Mouse (Mus musculus) intestine, postnatal 0 days (tissue): Measurements from ENCODE around the gene Gm48551. TPM values are rescaled to one million over a fixed set of nuclear protein-coding genes. Genes with fewer than 3 reads are reported as not detected.

ENCODE experiments used
- ATAC-seq: fragments of 200-750 bp; cut with Nextera tagmentation; 2 replicates; pipeline ENCODE4 v1.8.0; 2017; ENCODE audit warnings: mild to moderate bottlenecking, moderate TSS enrichment, moderate library complexity
- H3K27ac ChIP-seq: fragments of 300-500 bp; sonication (generic); 2 replicates; pipeline ENCODE4 v1.5.1; 2014; ENCODE audit warnings: mild to moderate bottlenecking, low read depth, low read length, moderate library complexity
- H3K27me3 ChIP-seq: fragments of 300-500 bp; sonication (generic); replicated peaks from 2 replicates; pipeline ENCODE4 v1.6.1; 2014; ENCODE audit warnings: low read length, mixed read lengths; ENCODE audit not compliant: control insufficient read depth, insufficient read depth
- H3K36me3 ChIP-seq: fragments of 300-500 bp; sonication (generic); 2 replicates; pipeline ENCODE4 v1.6.1; 2014; ENCODE audit warnings: mild to moderate bottlenecking, moderate library complexity; ENCODE audit not compliant: control insufficient read depth, insufficient read depth
- H3K4me1 ChIP-seq: fragments of 300-500 bp; sonication (generic); replicated peaks from 2 replicates; pipeline ENCODE4 v1.6.1; 2014; ENCODE audit warnings: antibody characterized with exemption, low read length, mixed read lengths; ENCODE audit not compliant: control insufficient read depth, insufficient read depth
- H3K4me2 ChIP-seq: fragments of 300-500 bp; sonication (generic); replicated peaks from 2 replicates; pipeline ENCODE4 v1.6.1; 2014; ENCODE audit warnings: low read depth, mild to moderate bottlenecking, moderate library complexity
- H3K4me3 ChIP-seq: fragments of 300-500 bp; sonication (generic); 2 replicates; pipeline ENCODE4 v1.5.1; 2014; ENCODE audit warnings: low read depth, low read length
- H3K9ac ChIP-seq: fragments of 300-500 bp; sonication (generic); 2 replicates; pipeline ENCODE4 v1.6.1; 2014; ENCODE audit warnings: mild to moderate bottlenecking, low read depth, low read length
- H3K9me3 ChIP-seq: fragments of 300-500 bp; sonication (generic); 2 replicates; pipeline ENCODE4 v1.6.1; 2016; ENCODE audit warnings: mixed run types; ENCODE audit not compliant: control insufficient read depth
- CTCF ChIP-seq: sonication (generic); IDR thresholded peaks from 2 replicates; pipeline ENCODE4 v1.5.1; 2016; ENCODE audit warnings: low read depth, mild to moderate bottlenecking, control low read depth, antibody characterized with exemption, moderate library complexity
- WGBS: fragments of 180-500 bp; shearing (Covaris S2); extraction: QIAGEN DNeasy Blood & Tissue Kit; methylation state at CpG from one replicate; pipeline ENCODE4 v1.1.7; 2014; 5-methylcytosine and 5-hydroxymethylcytosine counted together
- polyA plus RNA-seq: library from polyadenylated mRNA; unstranded; fragments of >200 nt; fragmentation: Nextera tagmentation; extraction: Ambion mirVana; gene quantifications from 2 replicates; pipeline ENCODE4 v1.2.1, GENCODE M21; 2015

Gm48551 gene
- polyA plus RNA-seq, 1 experiment from 2014 or later, result 0.76 TPM

DNA sequence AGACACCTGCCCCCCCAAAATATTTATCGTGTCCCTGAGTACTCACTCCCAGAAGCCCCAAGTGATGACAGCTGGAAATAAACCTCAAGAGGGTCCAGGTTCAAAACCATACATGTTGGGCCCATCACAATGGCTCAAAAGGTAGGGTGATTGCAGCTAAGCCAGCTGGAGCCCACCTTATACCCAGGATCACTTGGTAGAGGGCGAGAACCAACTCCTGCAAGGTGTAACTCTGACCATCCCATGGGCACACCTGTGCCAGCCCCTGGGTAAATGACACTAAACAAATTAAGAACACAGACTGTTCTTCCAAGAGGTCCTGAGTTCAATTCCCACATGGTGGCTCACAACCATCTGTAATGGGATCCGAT, 5.1 kb upstream of the Gm48551 start:
- Histone ChIP-seq H3K9ac (no peak overlapping the region), H3K36me3 (peaks cover 12% of the 10 kb centered on the region), H3K4me3 (peak overlapping the region; percentile 86), H3K27me3 (no peaks in the 10 kb centered on the region), H3K9me3 (no peaks in the 10 kb centered on the region), H3K4me1 (peaks cover 11% of the 10 kb centered on the region), H3K27ac (no peak overlapping the region), H3K4me2 (peak overlapping the region; percentile 93)
- 59% methylated on average over 3 of the region's 3 CpGs for WGBS
- no peak for ATAC-seq
- TF ChIP-seq CTCF, result no peak

DNA sequence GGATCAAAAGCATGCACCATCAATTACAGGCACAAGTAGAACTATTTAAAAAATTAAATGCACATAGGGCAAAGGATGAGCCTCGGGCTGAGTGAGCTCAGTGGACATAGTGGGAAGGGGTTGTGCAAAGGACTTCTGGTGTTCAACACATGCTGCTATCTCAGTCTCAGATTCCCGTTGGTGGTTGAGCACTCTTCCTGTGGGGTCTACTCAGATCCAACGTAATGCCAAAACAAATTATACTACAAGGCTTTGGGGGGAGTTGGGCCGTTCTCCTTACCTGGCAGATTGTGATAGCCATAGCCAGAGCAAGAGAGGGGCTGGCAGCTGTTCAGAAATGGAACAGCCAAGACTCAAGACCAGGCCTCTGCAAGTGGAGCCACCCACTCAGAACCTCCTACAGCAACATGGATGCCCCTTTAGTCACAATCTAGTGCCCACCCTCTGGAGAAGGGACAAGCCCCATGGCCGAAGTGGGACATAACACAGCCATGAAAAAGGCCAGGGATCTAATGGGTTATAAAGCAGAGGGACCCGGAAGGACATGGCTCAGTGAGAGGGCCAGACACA, 4.4 kb upstream of the Gm48551 start:
- WGBS, result 84% methylated on average over 6 of the region's 6 CpGs
- no peak for TF ChIP-seq CTCF
- Histone ChIP-seq H3K36me3 (peaks cover 6% of the 10 kb centered on the region), H3K27ac (no peak overlapping the region), H3K27me3 (no peaks in the 10 kb centered on the region), H3K4me1 (peaks cover 11% of the 10 kb centered on the region), H3K4me2 (no peak overlapping the region), H3K4me3 (no peak overlapping the region), H3K9me3 (no peaks in the 10 kb centered on the region), H3K9ac (no peak overlapping the region)
- ATAC-seq, result no peak

- TF ChIP-seq CTCF, result no peak
- ATAC-seq, result no peak
- 28% methylated on average over 5 of the region's 5 CpGs for WGBS
- Histone ChIP-seq H3K27ac (0 out of 2 replicates have a peak overlapping the region, but pooled peaks have one; percentile 21), H3K4me1 (peaks cover 7% of the 10 kb centered on the region), H3K4me3 (no peak overlapping the region), H3K4me2 (no peak overlapping the region), H3K27me3 (no peaks in the 10 kb centered on the region), H3K36me3 (peaks cover 14% of the 10 kb centered on the region; the same call in 1 of the 2 replicates), H3K9ac (no peak overlapping the region), H3K9me3 (no peaks in the 10 kb centered on the region)
Measured at GRCm38 (mm10) chr10:81382039-81382438, 2.2 kb upstream of the Gm48551 start.

- ATAC-seq, result peak; percentile 12; the same call in 1 of the 2 replicates
Measured at GRCm38 (mm10) chr10:81384605-81384982, 328 bp downstream of the Gm48551 start.

DNA sequence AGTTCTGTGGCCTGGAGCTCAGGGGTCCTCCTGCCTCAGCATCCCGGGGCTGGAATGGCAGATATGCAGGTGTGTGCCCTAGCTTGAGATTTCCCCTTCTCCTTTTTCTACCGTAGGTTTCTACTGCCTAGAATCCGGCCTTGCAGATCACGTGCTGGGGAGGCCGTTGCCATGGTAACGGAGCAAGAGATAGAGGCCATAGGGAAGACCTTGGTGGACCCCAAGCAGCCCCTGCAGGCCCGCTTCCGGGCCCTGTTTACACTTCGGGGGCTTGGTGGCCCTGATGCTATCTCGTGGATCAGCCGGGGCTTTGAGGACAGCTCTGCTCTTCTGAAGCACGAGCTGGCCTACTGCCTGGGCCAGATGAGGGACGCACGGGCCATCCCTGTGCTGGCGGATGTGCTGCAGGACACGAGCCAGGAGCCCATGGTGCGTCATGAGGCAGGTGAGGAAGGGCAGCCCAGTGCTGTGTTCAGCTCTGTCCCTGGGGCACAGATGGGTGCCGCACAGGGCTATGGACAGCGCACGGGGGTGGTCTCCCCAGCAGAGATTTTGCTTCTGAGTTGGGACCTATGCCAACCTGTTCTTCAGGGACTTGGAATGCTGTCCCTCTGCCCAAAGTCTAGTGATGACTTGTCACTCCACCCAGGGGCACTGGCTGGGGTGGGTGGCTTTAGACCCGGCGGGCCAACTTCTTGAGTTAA, 1.5 kb downstream of the Gm48551 start:
- H3K4me1 ChIP-seq, result 0 out of 2 replicates have a peak, but pooled peaks cover 3% of the 10 kb centered on the region
- H3K27me3 ChIP-seq, result no peaks in the 10 kb centered on the region
- H3K4me3 ChIP-seq, result peak overlapping the region; percentile 81; the same call in 1 of the 2 replicates
- H3K9ac ChIP-seq, result peak overlapping the region; percentile 76; the same call in 1 of the 2 replicates
- no peaks in the 10 kb centered on the region for H3K9me3 ChIP-seq
- peak overlapping the region; percentile 76 for H3K4me2 ChIP-seq
- no peak overlapping the region for H3K27ac ChIP-seq
- no peak for ATAC-seq
- no peak for TF ChIP-seq CTCF
- H3K36me3 ChIP-seq, result peaks cover 30% of the 10 kb centered on the region
- 61% methylated on average over 22 of the region's 22 CpGs for WGBS

More at GRCm38 (mm10) chr10:81384605-81384982, 328 bp downstream of the Gm48551 start:
- TF ChIP-seq CTCF, result peak; percentile 1; the same call in 1 of the 2 replicates
- peak overlapping the region; percentile 82 for H3K27ac ChIP-seq
- 0% methylated on average over 19 of the region's 19 CpGs for WGBS
- 0 out of 2 replicates have a peak, but pooled peaks cover 3% of the 10 kb centered on the region for H3K4me1 ChIP-seq
- peak overlapping the region; percentile 81 for H3K4me3 ChIP-seq
- no peaks in the 10 kb centered on the region for H3K9me3 ChIP-seq
- H3K9ac ChIP-seq, result peak overlapping the region; percentile 76
- H3K36me3 ChIP-seq, result peaks cover 30% of the 10 kb centered on the region
- H3K27me3 ChIP-seq, result no peaks in the 10 kb centered on the region
- peak overlapping the region; percentile 76 for H3K4me2 ChIP-seq

DNA sequence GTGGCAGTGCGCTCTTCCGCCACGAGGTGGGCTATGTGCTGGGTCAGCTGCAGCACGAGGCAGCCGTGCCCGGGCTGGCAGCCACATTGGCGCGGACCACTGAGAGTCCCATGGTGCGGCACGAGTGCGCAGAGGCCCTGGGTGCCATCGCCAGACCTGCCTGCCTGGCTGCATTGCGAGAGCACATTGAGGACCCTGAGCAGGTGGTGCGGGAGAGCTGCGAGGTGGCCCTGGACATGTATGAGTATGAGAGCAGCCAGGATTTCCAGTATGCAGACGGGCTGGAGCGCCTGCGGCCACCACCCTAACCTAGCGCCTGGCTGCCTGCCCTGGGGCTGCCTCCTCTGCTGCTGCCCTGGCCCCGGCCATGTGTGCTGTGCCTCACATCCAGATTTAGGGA, 3.5 kb downstream of the Gm48551 start:
- no peaks in the 10 kb centered on the region for H3K27me3 ChIP-seq
- no peak overlapping the region for H3K4me2 ChIP-seq
- peaks cover 34% of the 10 kb centered on the region for H3K36me3 ChIP-seq
- no peak overlapping the region for H3K9ac ChIP-seq
- 0 out of 2 replicates have a peak overlapping the region, but pooled peaks have one; percentile 4 for H3K27ac ChIP-seq
- H3K9me3 ChIP-seq, result no peaks in the 10 kb centered on the region
- H3K4me3 ChIP-seq, result no peak overlapping the region
- no peak for ATAC-seq
- 93% methylated on average over 20 of the region's 20 CpGs for WGBS
- H3K4me1 ChIP-seq, result peaks cover 3% of the 10 kb centered on the region; the same call in 1 of the 2 replicates
- TF ChIP-seq CTCF, result no peak
